Mouse (Mus musculus) right cerebral cortex, adult 2 months (tissue): ENCODE measurements at regions not wholly inside any gene's neighbourhood (a gene's known extent, or its start where the extent isn't known, plus 50 kb on each side); places are given as distances from the start of the nearest gene placed in this dataset.
A peak's percentile ranks its signal among the peaks of the same experiment; 100 is the strongest.

ENCODE experiments used
- DNase-seq, 2 experiments: peaks; one replicate each; pipeline ENCODE4 v3.0.0; 2021 to 2022; ENCODE audit warnings: low spot score in 2 of 2

- no peak for DNase-seq
Measured at GRCm38 (mm10) chr1:193790579-193790978, 420.5 kb upstream of the Camk1g start.

GRCm38 (mm10) chr1:193788496-193788895 is 418.4 kb upstream of the Camk1g start:
- DNase-seq: no peak

GRCm38 (mm10) chr1:193787417-193787816 is 417.3 kb upstream of the Camk1g start:
- DNase-seq: no peak

- DNase-seq: no peak
Measured at GRCm38 (mm10) chr1:193784966-193785365, 414.9 kb upstream of the Camk1g start.

GRCm38 (mm10) chr1:193784526-193784925 is 414.4 kb upstream of the Camk1g start:
- no peak for DNase-seq

- no peak for DNase-seq
Measured at GRCm38 (mm10) chr1:193778181-193778580, 408.1 kb upstream of the Camk1g start.

- DNase-seq: no peak
Measured at GRCm38 (mm10) chr1:193769546-193769945, 399.4 kb upstream of the Camk1g start.

GRCm38 (mm10) chr1:193764103-193764502 is 394.0 kb upstream of the Camk1g start:
- no peak for DNase-seq

GRCm38 (mm10) chr1:193751819-193752251 is 381.7 kb upstream of the Camk1g start:
- peak; percentile 18 to 47 for DNase-seq

- DNase-seq: peak; percentile 14 to 22
Measured at GRCm38 (mm10) chr1:193750929-193751328, 380.8 kb upstream of the Camk1g start.

- DNase-seq: no peak
Measured at GRCm38 (mm10) chr1:193747426-193747960, 377.4 kb upstream of the Camk1g start.

GRCm38 (mm10) chr1:193742688-193743087 is 372.6 kb upstream of the Camk1g start:
- DNase-seq: no peak

- no peak for DNase-seq
Measured at GRCm38 (mm10) chr1:193738821-193739220, 368.7 kb upstream of the Camk1g start.

- DNase-seq: no peak
Measured at GRCm38 (mm10) chr1:193735949-193736518, 365.9 kb upstream of the Camk1g start.

GRCm38 (mm10) chr1:193734014-193734763 is 364.1 kb upstream of the Camk1g start:
- no peak for DNase-seq

GRCm38 (mm10) chr1:193733402-193733801 is 363.3 kb upstream of the Camk1g start:
- no peak for DNase-seq

GRCm38 (mm10) chr1:193732113-193732512 is 362.0 kb upstream of the Camk1g start:
- no peak for DNase-seq

GRCm38 (mm10) chr1:193721850-193722249 is 351.8 kb upstream of the Camk1g start:
- no peak for DNase-seq

- DNase-seq: no peak
Measured at GRCm38 (mm10) chr1:193720420-193720851, 350.3 kb upstream of the Camk1g start.

- DNase-seq: no peak
Measured at GRCm38 (mm10) chr1:193715328-193715727, 345.2 kb upstream of the Camk1g start.

GRCm38 (mm10) chr1:193714631-193715030 is 344.5 kb upstream of the Camk1g start:
- no peak for DNase-seq

GRCm38 (mm10) chr1:193705205-193705604 is 335.1 kb upstream of the Camk1g start:
- DNase-seq: no peak
